Mouse (Mus musculus): ENCODE data around the gene Scgb2b21. TPM values are rescaled to one million over a fixed set of nuclear protein-coding genes. Genes with fewer than 3 reads are reported as not detected.
"Not testable (repeated sequence)": the region's sequence is repeated elsewhere in the genome, so short reads cannot be mapped to it uniquely, and the experiment has no call there.

Scgb2b21 gene
- not detected in 2 replicates for polyA plus RNA-seq (2014; fragmentation: Nextera tagmentation; extraction: Ambion mirVana)

DNA sequence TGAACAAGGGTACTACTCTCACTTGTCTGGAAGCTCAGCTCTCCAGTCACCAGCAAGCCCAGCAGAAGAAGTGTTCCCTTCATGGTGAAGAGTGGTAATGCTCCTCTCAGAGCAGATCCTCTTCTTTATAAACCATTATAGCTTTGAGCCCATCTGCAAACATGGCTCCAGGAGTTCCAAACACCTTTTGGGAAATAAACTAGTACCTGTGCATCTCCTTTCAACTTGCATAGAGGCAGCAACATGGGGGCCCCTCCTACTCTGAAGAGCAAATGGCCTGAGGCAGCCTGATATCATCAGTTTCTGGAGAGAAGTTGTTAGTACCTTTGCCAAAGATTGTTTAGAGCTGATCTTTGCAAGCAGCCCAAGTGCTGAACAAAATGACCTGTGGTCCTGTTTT is at the start of gene Scgb2b21:
Gene Scgb2b21 (minus strand): TSS at position 101 of the 400 bp plus-strand sequence.
- H3K4me1 ChIP-seq (ENCODE audit: control insufficient read depth, insufficient read depth, low read length): no peaks in the 10 kb centered on the region
- no peaks in the 10 kb centered on the region for H3K27me3 ChIP-seq (ENCODE audit: control insufficient read depth, insufficient read depth, low read length)
- no peaks in the 10 kb centered on the region for H3K36me3 ChIP-seq (ENCODE audit: control insufficient read depth, insufficient read depth, low read length)
- no peak within 1 kb of the TSS for H3K4me2 ChIP-seq (replicated peaks; ENCODE audit: low read depth, low read length)
- H3K4me3 ChIP-seq (ENCODE audit: low read depth, low read length): no peak within 1 kb of the TSS
- no peak within 1 kb of the TSS for H3K9ac ChIP-seq (replicated peaks; ENCODE audit: low read depth, low read length)
- ATAC-seq (ENCODE audit: insufficient number of reproducible peaks, insufficient read depth, low FRiP score, low read depth): no peak
- no peak within 1 kb of the TSS for H3K27ac ChIP-seq (ENCODE audit: low read length)
- peaks cover 8% of the 10 kb centered on the region; the same call in 1 of the 2 replicates for H3K9me3 ChIP-seq (ENCODE audit: control insufficient read depth, low read depth, low read length)

DNA sequence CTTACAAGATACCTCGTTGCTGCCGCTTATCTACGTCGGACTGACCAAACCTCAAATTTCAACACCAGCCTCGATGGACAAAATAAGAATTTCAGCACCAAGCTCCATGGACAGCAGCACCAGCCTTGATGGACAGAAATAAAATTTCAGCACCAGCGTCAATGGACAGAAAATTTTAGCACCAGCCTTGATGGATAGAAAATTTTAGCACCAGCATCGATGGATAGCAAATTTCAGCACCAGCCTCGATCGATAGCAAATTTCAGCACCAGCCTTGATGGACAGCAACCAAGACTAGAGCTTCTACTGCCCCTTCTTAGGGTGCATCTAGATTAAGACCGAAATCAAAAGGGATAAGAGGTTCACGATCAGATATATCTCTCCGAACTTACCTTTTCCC is 23.2 kb upstream of the Scgb2b21 start:
- not testable (repeated sequence) for H3K4me2 ChIP-seq (replicated peaks; ENCODE audit: low read depth, low read length); H3K9me3 ChIP-seq (ENCODE audit: control insufficient read depth, low read depth, low read length); H3K4me3 ChIP-seq (ENCODE audit: low read depth, low read length); H3K27me3 ChIP-seq (ENCODE audit: control insufficient read depth, insufficient read depth, low read length); H3K36me3 ChIP-seq (ENCODE audit: control insufficient read depth, insufficient read depth, low read length); H3K4me1 ChIP-seq (ENCODE audit: control insufficient read depth, insufficient read depth, low read length); H3K9ac ChIP-seq (replicated peaks; ENCODE audit: low read depth, low read length); ATAC-seq (ENCODE audit: insufficient number of reproducible peaks, insufficient read depth, low FRiP score, low read depth); H3K27ac ChIP-seq (ENCODE audit: low read length)
- WGBS: 90% methylated on average over 12 of the region's 12 CpGs

Other genes with a start within 250 kb of the Scgb2b21 start
- not detected in 2 replicates for gene Scgb2b19, start 240.1 kb downstream of the Scgb2b21 start, polyA plus RNA-seq (2014; fragmentation: Nextera tagmentation; extraction: Ambion mirVana)
- gene Scgb1b19, start 233.2 kb downstream of the Scgb2b21 start, polyA plus RNA-seq (2014; fragmentation: Nextera tagmentation; extraction: Ambion mirVana): not detected in 2 replicates
- gene Scgb2b20, start 154.1 kb downstream of the Scgb2b21 start, polyA plus RNA-seq (2014; fragmentation: Nextera tagmentation; extraction: Ambion mirVana): not detected in 2 replicates
- gene Scgb1b20, start 147.2 kb downstream of the Scgb2b21 start, polyA plus RNA-seq (2014; fragmentation: Nextera tagmentation; extraction: Ambion mirVana): not detected in 2 replicates
- gene Scgb2b24, start 218.9 kb upstream of the Scgb2b21 start, polyA plus RNA-seq (2014; fragmentation: Nextera tagmentation; extraction: Ambion mirVana): not detected in 2 replicates
- not detected in 2 replicates for gene Scgb1b24, start 223.3 kb upstream of the Scgb2b21 start, polyA plus RNA-seq (2014; fragmentation: Nextera tagmentation; extraction: Ambion mirVana)

All from stomach, embryonic 14.5 days (tissue).